Mouse (Mus musculus): ENCODE results near the gene Ccdc136.

The Ccdc136 gene

GRCm38 (mm10) chr6:29394286-29394685 lies 1.8 kb upstream of the Ccdc136 start:
- no peak for DNase-seq (ENCODE audit: low spot score in 2 of 2)

- no peak for DNase-seq (ENCODE audit: low spot score in 2 of 2)
Measured at GRCm38 (mm10) chr6:29396714-29397540, 818 bp downstream of the Ccdc136 start.

GRCm38 (mm10) chr6:29397575-29397974 lies 1.5 kb downstream of the Ccdc136 start:
- DNase-seq (ENCODE audit: low spot score in 2 of 2), result no peak

- no peak for DNase-seq (ENCODE audit: low spot score in 2 of 2)
Measured at GRCm38 (mm10) chr6:29399851-29400250, 3.7 kb downstream of the Ccdc136 start.

- peak in 1 of 2 experiments; percentile 68 for DNase-seq (ENCODE audit: low spot score in 2 of 2)
Measured at GRCm38 (mm10) chr6:29402693-29403342, 6.7 kb downstream of the Ccdc136 start.

GRCm38 (mm10) chr6:29406412-29406811 lies 10.3 kb downstream of the Ccdc136 start:
- no peak for DNase-seq (ENCODE audit: low spot score in 2 of 2)

GRCm38 (mm10) chr6:29415446-29415845 lies 19.3 kb downstream of the Ccdc136 start:
- DNase-seq (ENCODE audit: low spot score in 2 of 2), result no peak

GRCm38 (mm10) chr6:29420596-29420995 lies 24.5 kb downstream of the Ccdc136 start:
- no peak for DNase-seq (ENCODE audit: low spot score in 2 of 2)

GRCm38 (mm10) chr6:29425118-29425517 lies 29.0 kb downstream of the Ccdc136 start:
- no peak for DNase-seq (ENCODE audit: low spot score in 2 of 2)

- no peak for DNase-seq (ENCODE audit: low spot score in 2 of 2)
Measured at GRCm38 (mm10) chr6:29426331-29426730, 30.2 kb downstream of the Ccdc136 start.

GRCm38 (mm10) chr6:29428171-29428570 lies 32.1 kb downstream of the Ccdc136 start:
- no peak for DNase-seq (ENCODE audit: low spot score in 2 of 2)

- no peak for DNase-seq (ENCODE audit: low spot score in 2 of 2)
Measured at GRCm38 (mm10) chr6:29430681-29431420, 34.7 kb downstream of the Ccdc136 start.

- no peak for DNase-seq (ENCODE audit: low spot score in 2 of 2)
Measured at GRCm38 (mm10) chr6:29431473-29431872, 35.4 kb downstream of the Ccdc136 start.

- DNase-seq (ENCODE audit: low spot score in 2 of 2), result no peak
Measured at GRCm38 (mm10) chr6:29432156-29432555, 36.0 kb downstream of the Ccdc136 start.

GRCm38 (mm10) chr6:29432676-29433037 lies 36.5 kb downstream of the Ccdc136 start:
- no peak for DNase-seq (ENCODE audit: low spot score in 2 of 2)

GRCm38 (mm10) chr6:29433038-29433803 lies 37.1 kb downstream of the Ccdc136 start, which contains the start of gene Flnc:
Flnc (plus strand) TSS chr6:29433256.
- peak in 1 of 2 experiments; percentile 56 for DNase-seq (ENCODE audit: low spot score in 2 of 2)

- peak in 1 of 2 experiments; percentile 58 for DNase-seq (ENCODE audit: low spot score in 2 of 2)
Measured at GRCm38 (mm10) chr6:29433804-29434795, 38.0 kb downstream of the Ccdc136 start.

GRCm38 (mm10) chr6:29434911-29435691 lies 39.0 kb downstream of the Ccdc136 start:
- DNase-seq (ENCODE audit: low spot score in 2 of 2), result peak in 1 of 2 experiments; percentile 79

- DNase-seq (ENCODE audit: low spot score in 2 of 2), result peak in 1 of 2 experiments; percentile 54
Measured at GRCm38 (mm10) chr6:29435940-29436451, 39.9 kb downstream of the Ccdc136 start.
